Comparison of ENCODE assay signal across 8 mouse cellular contexts in the genomic region with DNA sequence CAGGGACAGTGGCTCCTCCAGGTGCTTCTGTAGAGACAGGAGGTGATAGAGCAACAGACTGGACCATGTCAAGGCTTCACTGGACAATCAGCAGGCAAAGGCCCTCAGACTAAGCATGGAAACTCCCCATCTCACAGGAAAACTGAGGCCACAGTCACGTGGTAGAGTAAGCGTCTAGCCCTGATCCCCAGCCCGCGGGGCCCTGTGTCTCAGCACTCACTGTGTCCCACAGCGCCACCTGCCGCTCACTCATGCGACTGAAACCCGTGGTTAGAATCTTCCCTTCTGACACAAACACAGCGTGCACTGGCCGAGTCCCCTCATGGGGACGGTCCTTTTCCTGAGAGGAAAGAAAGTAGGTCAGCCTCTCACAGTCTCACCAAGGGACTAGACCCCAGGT. TPM values are rescaled to one million over a fixed set of nuclear protein-coding genes. Genes with fewer than 3 reads are reported as not detected.
A peak's percentile ranks its signal among the peaks of the same experiment; 100 is the strongest.
DNase-seq lines count a peak whose midpoint lies in the region; ATAC-seq lines count a peak whose summit lies in the region.

No protein-coding gene starts in this region.

- no peak overlapping the region for H3K4me3 ChIP-seq in embryonic facial prominence, embryonic 14.5 days (ENCODE audit: low read depth, low read length)
- H3K4me3 ChIP-seq in heart, embryonic 10.5 days: peak overlapping the region; percentile 8; the same call in 1 of the 2 replicates
- H3K4me3 ChIP-seq in kidney, embryonic 14.5 days (ENCODE audit: low read length): no peak overlapping the region

- H3K27me3 ChIP-seq in embryonic facial prominence, embryonic 14.5 days (replicated peaks; ENCODE audit: control insufficient read depth, insufficient read depth, low read length): peaks cover 19% of the 10 kb centered on the region; the same call in 1 of the 2 replicates
- peaks cover 45% of the 10 kb centered on the region for H3K27me3 ChIP-seq in heart, embryonic 10.5 days (ENCODE audit: insufficient read depth, poor library complexity, severe bottlenecking)
- peaks cover 17% of the 10 kb centered on the region for H3K27me3 ChIP-seq in kidney, embryonic 14.5 days (ENCODE audit: control insufficient read depth, insufficient read depth, low read length)

- H3K36me3 ChIP-seq in embryonic facial prominence, embryonic 14.5 days (ENCODE audit: control insufficient read depth, insufficient read depth, low read length): no peaks in the 10 kb centered on the region
- peaks cover 11% of the 10 kb centered on the region; the same call in 1 of the 2 replicates for H3K36me3 ChIP-seq in heart, embryonic 10.5 days
- H3K36me3 ChIP-seq in kidney, embryonic 14.5 days (ENCODE audit: control insufficient read depth, insufficient read depth, low read length): 0 out of 2 replicates have a peak, but pooled peaks cover 2% of the 10 kb centered on the region

- H3K9me3 ChIP-seq in embryonic facial prominence, embryonic 14.5 days (ENCODE audit: control insufficient read depth, low read length): no peaks in the 10 kb centered on the region
- no peaks in the 10 kb centered on the region for H3K9me3 ChIP-seq in heart, embryonic 10.5 days
- H3K9me3 ChIP-seq in kidney, embryonic 14.5 days (ENCODE audit: control insufficient read depth, low read length): no peaks in the 10 kb centered on the region

- peak; percentile 66 for ATAC-seq in embryonic facial prominence, embryonic 14.5 days (ENCODE audit: low read depth)
- peak; percentile 74; the same call in 1 of the 2 replicates for ATAC-seq in kidney, embryonic 14.5 days (ENCODE audit: low FRiP score, low TSS enrichment)

- peak; percentile 91 for DNase-seq in 416B (ENCODE audit: low read depth)
- peak; percentile 72 to 85 for DNase-seq in adrenal gland, postnatal 4 days (ENCODE audit: low spot score in 2 of 2)
- peak; percentile 91 for DNase-seq in embryonic facial prominence, embryonic 14.5 days (ENCODE audit: low spot score)
- peak; percentile 93 for DNase-seq in heart, embryonic 10.5 days (ENCODE audit: low spot score)
- peak; percentile 89 for DNase-seq in liver
- DNase-seq in monocyte, adult 2 months (ENCODE audit: low read depth in 1 of 2, low spot score in 2 of 2): peak; percentile 73 to 89
- DNase-seq in spleen, postnatal 14 days (ENCODE audit: low spot score in 2 of 2): peak; percentile 87 to 92

- WGBS in embryonic facial prominence, embryonic 14.5 days: 0% methylated on average over 11 of the region's 11 CpGs
- 3% methylated on average over 11 of the region's 11 CpGs for whole genome bisulfite sequencing in heart, embryonic 10.5 days
- 1% methylated on average over 11 of the region's 11 CpGs for WGBS in kidney, embryonic 14.5 days

- H3K9ac ChIP-seq in embryonic facial prominence, embryonic 14.5 days (ENCODE audit: low read depth, low read length): 0 out of 2 replicates have a peak overlapping the region, but pooled peaks have one; percentile 28
- no peak overlapping the region for H3K9ac ChIP-seq in kidney, embryonic 14.5 days (ENCODE audit: low read depth, low read length)

- H3K27ac ChIP-seq in embryonic facial prominence, embryonic 14.5 days (replicated peaks; ENCODE audit: low read depth, low read length): no peak overlapping the region
- H3K27ac ChIP-seq in heart, embryonic 10.5 days: no peak overlapping the region
- H3K27ac ChIP-seq in kidney, embryonic 14.5 days (ENCODE audit: low read depth, low read length): no peak overlapping the region

- no peak overlapping the region; the same call in 1 of the 2 replicates for H3K4me2 ChIP-seq in embryonic facial prominence, embryonic 14.5 days (ENCODE audit: low read depth, low read length)
- peak overlapping the region; percentile 22; the same call in 1 of the 2 replicates for H3K4me2 ChIP-seq in kidney, embryonic 14.5 days (replicated peaks; ENCODE audit: low read depth, low read length)

- peaks cover 18% of the 10 kb centered on the region for H3K4me1 ChIP-seq in embryonic facial prominence, embryonic 14.5 days (ENCODE audit: control insufficient read depth, insufficient read depth, low read length)
- H3K4me1 ChIP-seq in heart, embryonic 10.5 days: peaks cover 51% of the 10 kb centered on the region
- peaks cover 23% of the 10 kb centered on the region for H3K4me1 ChIP-seq in kidney, embryonic 14.5 days (ENCODE audit: control insufficient read depth, insufficient read depth, low read length)

RNA-seq across cellular contexts. Expression of a gene that starts 5.5 kb away (rescaled TPM):
- total RNA-seq in adrenal gland, postnatal 4 days (2021): 10 to 100 TPM; 18.4 to 18.9 TPM
- 5.3 and 6.4 TPM in 2 replicates for polyA plus RNA-seq in embryonic facial prominence, embryonic 14.5 days (2014; fragmentation: Nextera tagmentation; extraction: Ambion mirVana)
- polyA plus RNA-seq in heart, embryonic 10.5 days (2016; fragmentation: Nextera tagmentation; extraction: Ambion mirVana): 6.9 and 8.8 TPM in 2 replicates
- polyA plus RNA-seq in kidney, embryonic 14.5 days (2014; fragmentation: Nextera tagmentation; extraction: Ambion mirVana): 7.7 and 8.1 TPM in 2 replicates

RNA-seq across cellular contexts. Expression of a gene that starts 5.9 kb away (rescaled TPM):
- total RNA-seq in adrenal gland, postnatal 4 days (2021): 10 to 100 TPM; 85.4 to 98.8 TPM
- polyA plus RNA-seq in embryonic facial prominence, embryonic 14.5 days (2014; fragmentation: Nextera tagmentation; extraction: Ambion mirVana): 108 and 130 TPM in 2 replicates
- polyA plus RNA-seq in heart, embryonic 10.5 days (2016; fragmentation: Nextera tagmentation; extraction: Ambion mirVana): 135 and 159 TPM in 2 replicates
- polyA plus RNA-seq in kidney, embryonic 14.5 days (2014; fragmentation: Nextera tagmentation; extraction: Ambion mirVana): 145 and 184 TPM in 2 replicates

RNA-seq across cellular contexts. Expression of a gene that starts 6.5 kb away (rescaled TPM):
- 10 to 100 TPM; 15.5 to 18.9 TPM for total RNA-seq in adrenal gland, postnatal 4 days (2021)
- 44.9 and 45.2 TPM in 2 replicates for polyA plus RNA-seq in embryonic facial prominence, embryonic 14.5 days (2014; fragmentation: Nextera tagmentation; extraction: Ambion mirVana)
- 10.0 and 21.7 TPM in 2 replicates for polyA plus RNA-seq in heart, embryonic 10.5 days (2016; fragmentation: Nextera tagmentation; extraction: Ambion mirVana)
- 18.3 and 19.6 TPM in 2 replicates for polyA plus RNA-seq in kidney, embryonic 14.5 days (2014; fragmentation: Nextera tagmentation; extraction: Ambion mirVana)

RNA-seq across cellular contexts. Expression of a gene that starts 24.8 kb away (rescaled TPM):
- total RNA-seq in adrenal gland, postnatal 4 days (2021): 10 to 100 TPM; 24.0 to 45.6 TPM
- 13.5 and 17.9 TPM in 2 replicates for polyA plus RNA-seq in embryonic facial prominence, embryonic 14.5 days (2014; fragmentation: Nextera tagmentation; extraction: Ambion mirVana)
- polyA plus RNA-seq in heart, embryonic 10.5 days (2016; fragmentation: Nextera tagmentation; extraction: Ambion mirVana): 0.34 and 0.94 TPM in 2 replicates
- 5.2 and 6.3 TPM in 2 replicates for polyA plus RNA-seq in kidney, embryonic 14.5 days (2014; fragmentation: Nextera tagmentation; extraction: Ambion mirVana)

RNA-seq across cellular contexts. Expression of a gene that starts 52.0 kb away (rescaled TPM):
- total RNA-seq in adrenal gland, postnatal 4 days (2021): 10 to 100 TPM; 30.4 to 33.5 TPM
- 40.8 and 45.4 TPM in 2 replicates for polyA plus RNA-seq in embryonic facial prominence, embryonic 14.5 days (2014; fragmentation: Nextera tagmentation; extraction: Ambion mirVana)
- 36.6 and 44.3 TPM in 2 replicates for polyA plus RNA-seq in heart, embryonic 10.5 days (2016; fragmentation: Nextera tagmentation; extraction: Ambion mirVana)
- 35.6 and 52.5 TPM in 2 replicates for polyA plus RNA-seq in kidney, embryonic 14.5 days (2014; fragmentation: Nextera tagmentation; extraction: Ambion mirVana)
